Mouse (Mus musculus): ENCODE measurements around the gene Mrps26.

DNA sequence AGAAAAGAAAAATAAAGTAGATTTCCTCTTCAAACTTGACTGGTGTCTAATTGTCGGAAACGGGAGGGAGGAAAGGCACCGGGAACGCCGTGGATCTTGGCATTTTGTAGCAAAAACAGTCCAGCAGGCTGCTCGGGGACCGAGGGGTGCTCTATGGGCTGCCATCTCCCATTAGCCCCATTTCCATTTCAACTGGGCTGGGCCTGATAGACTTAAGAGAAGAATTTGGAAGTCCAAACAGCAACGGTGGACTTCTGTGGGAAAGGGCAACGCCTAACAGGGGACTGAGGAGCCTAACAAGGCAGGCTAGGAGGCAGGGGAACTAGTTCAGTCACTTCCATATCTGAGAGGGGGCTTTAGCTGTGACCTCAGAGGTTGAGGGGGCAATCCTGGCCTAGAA lies 13.5 kb downstream of the Mrps26 start:
- no peak for TF ChIP-seq ZC3H11A (IDR thresholded peaks at IDR 0.05; ENCODE audit: borderline replicate concordance, low read depth, low read length)
- no peak for TF ChIP-seq ZNF384 (IDR thresholded peaks at IDR 0.05; ENCODE audit: low read depth, low read length)
- TF ChIP-seq HCFC1 (IDR thresholded peaks at IDR 0.05; ENCODE audit: borderline replicate concordance, insufficient read depth, low read length), result no peak

Data from ES-E14 (cell line).